ENCODE assay signal across 32 mouse cellular contexts in genomic region chr12:80689696-80690095, GRCm38 (mm10). TPM values are rescaled to one million over a fixed set of nuclear protein-coding genes. Genes with fewer than 3 reads are reported as not detected.
DNase-seq lines count a peak whose midpoint lies in the region; ATAC-seq and TF ChIP-seq lines count a peak whose summit lies in the region.
"Had no signal": no experiment of that assay in that cellular context is flagged by ENCODE, and none has a peak within 500 bp of the region (broad histone marks: within the 10 kb centered on the region; RNA-seq: fewer than 3 reads in every experiment).

No protein-coding gene starts in this region.

- no peak overlapping the region for H3K4me2 ChIP-seq in lung, embryonic 14.5 days
- H3K4me2 ChIP-seq: heart, embryonic 12.5 days; intestine, embryonic 15.5 days; limb, embryonic 15.5 days; liver, embryonic 13.5 days; midbrain, embryonic 11.5 days had no signal

- H3K4me1 ChIP-seq in lung, embryonic 14.5 days (ENCODE audit: insufficient read depth), result peaks cover 6% of the 10 kb centered on the region; the same call in 1 of the 2 replicates

- peak; percentile 56 for DNase-seq in lung, embryonic 14.5 days
- DNase-seq in lung, postnatal 4 days, result no peak
- peak; percentile 27 for DNase-seq in R1 (ENCODE audit: low read depth, low spot score)
- DNase-seq in embryo, embryonic 11 days, result peak; percentile 56
- DNase-seq in retina, embryonic 14.5 days (ENCODE audit: low spot score), result peak; percentile 36
- DNase-seq in cerebellum, adult 9-11 months, result no peak
- DNase-seq: adrenal gland, adult 8-10 months; B cell, adult 2 months; cerebellum, adult 11-12 months; cerebellum, postnatal 10 days; gastrocnemius, adult 2 months; heart, adult 2 months; heart, postnatal 4 days; kidney, adult 2 months; kidney, postnatal 4 days; liver, embryonic 13.5 days; lung, adult 18-20 months; lung, postnatal 10 days; right cerebral cortex, adult 18-20 months; right cerebral cortex, postnatal 4 days; thymus, adult 18-20 months; thymus, postnatal 36 days had no signal

- no peak overlapping the region for H3K4me3 ChIP-seq in lung, embryonic 14.5 days (ENCODE audit: low read depth, low read length)
- H3K4me3 ChIP-seq: gastrocnemius, adult 2 months; heart, adult 2 months; heart, embryonic 12.5 days; intestine, embryonic 15.5 days; limb, embryonic 10.5 days; limb, embryonic 15.5 days; liver, embryonic 13.5 days had no signal

- H3K27me3 ChIP-seq in lung, embryonic 14.5 days (ENCODE audit: insufficient read depth, low read length), result peaks cover 36% of the 10 kb centered on the region

- TF ChIP-seq CTCF in lung, embryonic 14.5 days (IDR thresholded peaks at IDR 0.05; ENCODE audit: low read depth), result no peak

- H3K36me3 ChIP-seq in lung, embryonic 14.5 days (ENCODE audit: insufficient read depth), result no peaks in the 10 kb centered on the region
- H3K36me3 ChIP-seq: heart, embryonic 12.5 days; intestine, embryonic 15.5 days; limb, embryonic 10.5 days; limb, embryonic 15.5 days; liver, embryonic 13.5 days had no signal

- no peak for ATAC-seq in lung, embryonic 14.5 days (ENCODE audit: insufficient read depth)
- ATAC-seq in cerebellum, adult (ENCODE audit: insufficient number of reproducible peaks, low FRiP score, low TSS enrichment), result no peak
- ATAC-seq: forebrain, embryonic 16.5 days; hindbrain, embryonic 16.5 days; intestine, embryonic 15.5 days; midbrain, embryonic 16.5 days had no signal

- H3K9ac ChIP-seq in lung, embryonic 14.5 days, result no peak overlapping the region
- H3K9ac ChIP-seq: heart, embryonic 12.5 days; intestine, embryonic 15.5 days; limb, embryonic 15.5 days; liver, embryonic 13.5 days had no signal

- no peaks in the 10 kb centered on the region for H3K9me3 ChIP-seq in lung, embryonic 14.5 days (ENCODE audit: low read depth, low read length)
- H3K9me3 ChIP-seq: heart, embryonic 12.5 days; intestine, embryonic 15.5 days; limb, embryonic 10.5 days; limb, embryonic 15.5 days; liver, embryonic 13.5 days had no signal

- no peak overlapping the region for H3K27ac ChIP-seq in lung, embryonic 14.5 days (ENCODE audit: low read depth)
- H3K27ac ChIP-seq: gastrocnemius, adult 2 months; heart, adult 2 months; intestine, embryonic 15.5 days; limb, embryonic 10.5 days; limb, embryonic 15.5 days; liver, embryonic 13.5 days; stomach, postnatal 0 days had no signal

- WGBS in lung, embryonic 14.5 days, result 43% methylated on average over 5 of the region's 5 CpGs

RNA-seq across cellular contexts. Expression of gene Plekhd1, which starts 2.7 kb away (rescaled TPM):
- polyA plus RNA-seq in lung, embryonic 14.5 days (2014; fragmentation: Nextera tagmentation; extraction: Ambion mirVana), result 2.7 and 4.6 TPM in 2 replicates

RNA-seq across cellular contexts. Expression of gene Erh, which starts 45.6 kb away (rescaled TPM):
- 357 and 369 TPM in 2 replicates for polyA plus RNA-seq in lung, embryonic 14.5 days (2014; fragmentation: Nextera tagmentation; extraction: Ambion mirVana)

RNA-seq across cellular contexts. Expression of gene Slc39a9, which starts 46.0 kb away (rescaled TPM):
- 33.9 and 38.2 TPM in 2 replicates for polyA plus RNA-seq in lung, embryonic 14.5 days (2014; fragmentation: Nextera tagmentation; extraction: Ambion mirVana)

Comparison
In these comparisons a context has a peak if more than half of its experiments do, and no peak if none do; other contexts are left out.
1. DNase-seq: peak in lung, embryonic 14.5 days (single experiment), R1 (single experiment), embryo, embryonic 11 days (single experiment) and retina, embryonic 14.5 days (single experiment); none in lung, postnatal 4 days (0 of 2) and cerebellum, adult 9-11 months (single experiment).